8 mouse cellular contexts compared by ENCODE assay signal in the genomic region with DNA sequence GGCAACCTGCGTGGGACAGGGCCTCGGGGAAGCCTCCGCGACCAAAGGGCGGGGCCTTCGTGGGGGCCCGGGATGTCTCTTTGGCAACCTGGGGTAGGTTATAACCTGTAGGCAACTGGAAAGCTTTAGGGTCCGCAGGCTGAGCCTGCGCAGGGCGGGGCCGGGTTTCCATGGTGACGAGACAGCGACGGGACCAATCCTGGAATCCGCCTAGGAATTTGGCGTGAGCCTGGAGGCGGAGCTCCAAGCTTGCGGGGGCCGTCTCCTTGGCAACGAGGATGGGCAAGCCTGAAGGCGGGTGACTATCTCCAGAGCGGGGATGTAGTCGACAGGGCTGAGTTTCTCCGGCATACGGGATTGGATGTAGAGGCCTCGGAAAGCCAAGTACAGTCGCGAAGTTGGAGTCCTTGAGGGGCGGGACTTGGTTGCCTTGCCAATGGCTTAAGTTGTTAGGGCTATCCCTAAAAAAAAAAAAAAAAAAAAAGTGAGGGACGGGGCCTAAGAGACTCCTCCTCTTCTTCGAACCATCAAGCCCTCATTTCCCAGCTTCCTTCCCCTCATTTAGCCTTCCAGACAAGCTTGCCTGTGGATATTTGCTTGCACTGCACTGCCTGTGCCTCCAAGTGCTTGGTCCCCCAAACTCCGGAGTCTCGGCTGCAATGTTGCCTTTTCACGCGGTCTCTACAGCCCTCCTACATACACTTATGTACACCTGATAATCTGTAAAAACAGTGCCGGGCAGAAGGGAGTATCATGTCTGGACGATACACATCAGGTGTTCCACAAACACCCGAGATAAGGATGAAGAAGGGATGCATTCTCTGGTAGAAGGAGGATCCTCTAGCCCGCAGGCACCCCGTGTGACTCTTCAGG. TPM values are rescaled to one million over a fixed set of nuclear protein-coding genes. Genes with fewer than 3 reads are reported as not detected.
DNase-seq lines count a peak whose midpoint lies in the region; ATAC-seq and TF ChIP-seq lines count a peak whose summit lies in the region.

No protein-coding gene starts in this region.

- intact Hi-C loops in gastrocnemius, adult 2 months (cut with DNase I), result loop anchor here (1.0 kb wide), 1 partner anchor 12 kb away; no protein-coding TSS in a partner anchor

- peak; percentile 85 to 87 for DNase-seq in adrenal gland, adult 18-20 months (ENCODE audit: low spot score in 2 of 2)
- DNase-seq in gastrocnemius, adult 2 months, result peak; percentile 94
- DNase-seq in hindlimb bud, embryonic 11.5 days (ENCODE audit: extremely low spot score, low read depth, low spot score), result peak; percentile 79
- peak; percentile 86 to 98 for DNase-seq in left cerebral cortex, adult 8-10 months (ENCODE audit: low spot score in 2 of 2)
- peak; percentile 97 for DNase-seq in right cerebral cortex, postnatal 14 days
- DNase-seq in natural killer cell, adult 2 months (ENCODE audit: low spot score in 2 of 2), result no peak

- H3K4me3 ChIP-seq in cortical plate, adult 2 months (ENCODE audit: insufficient read depth, low read length), result peak overlapping the region; percentile 87
- peak overlapping the region; percentile 99 for H3K4me3 ChIP-seq in gastrocnemius, adult 2 months

- peak; percentile 84; the same call in 1 of the 2 replicates for TF ChIP-seq POLR2A in cortical plate, adult 2 months (IDR thresholded peaks at IDR 0.05; ENCODE audit: extremely low read depth, insufficient read depth, low read length)

- peaks cover 9% of the 10 kb centered on the region; the same call in 1 of the 2 replicates for H3K4me1 ChIP-seq in cortical plate, adult 2 months (ENCODE audit: control insufficient read depth, insufficient read depth, low read length)

- H3K27ac ChIP-seq in cortical plate, adult 2 months (ENCODE audit: insufficient read depth, low read length), result peak overlapping the region; percentile 52
- peak overlapping the region; percentile 97 for H3K27ac ChIP-seq in gastrocnemius, adult 2 months

- peak; percentile 28 for ATAC-seq in megakaryocyte, adult 5-6 weeks (ENCODE audit: poor library complexity, severe bottlenecking)

- no peak for TF ChIP-seq CTCF in cortical plate, adult 2 months (IDR thresholded peaks at IDR 0.05; ENCODE audit: extremely low read depth, insufficient read depth, low read length)
- TF ChIP-seq CTCF in gastrocnemius, adult 2 months (IDR thresholded peaks at IDR 0.05), result no peak

RNA-seq across cellular contexts. Expression of a gene that starts 0.9 kb away (rescaled TPM):
- 10 to 100 TPM; 47.4 to 51.1 TPM for total RNA-seq in adrenal gland, adult 18-20 months (2021)
- 157 TPM in 2 replicates for polyA plus RNA-seq in cortical plate, adult 2 months (2012; rRNA removed)
- 10 to 100 TPM; 46.1 to 53.6 TPM for total RNA-seq in gastrocnemius, adult 2 months (2021)
- total RNA-seq in left cerebral cortex, adult 8-10 months (2022), result 10 to 100 TPM; 76.8 to 92.1 (median 86.8) TPM
- 30.4 and 34.0 TPM in 2 replicates for total RNA-seq in megakaryocyte, adult 5-6 weeks (2015)
- 12.5 and 13.0 TPM in 2 replicates for total RNA-seq in megakaryocyte, adult 5-6 weeks (2017)

RNA-seq across cellular contexts. Expression of a gene that starts 9.5 kb away (rescaled TPM):
- 10 to 100 TPM; 11.0 to 28.5 TPM for total RNA-seq in adrenal gland, adult 18-20 months (2021)
- 5.7 and 5.9 TPM in 2 replicates for polyA plus RNA-seq in cortical plate, adult 2 months (2012; rRNA removed)
- 1 to 10 TPM; 1.0 to 1.5 TPM for total RNA-seq in gastrocnemius, adult 2 months (2021)
- 1 to 10 TPM; 2.5 to 3.6 (median 2.7) TPM for total RNA-seq in left cerebral cortex, adult 8-10 months (2022)
- 3.9 and 5.3 TPM in 2 replicates for total RNA-seq in megakaryocyte, adult 5-6 weeks (2015)
- total RNA-seq in megakaryocyte, adult 5-6 weeks (2017), result 1.7 and 2.7 TPM in 2 replicates

RNA-seq across cellular contexts. Expression of a gene that starts 12.7 kb away (rescaled TPM):
- under 1 TPM in 1 of 2 experiments, not detected in 1; 0.13 TPM for total RNA-seq in adrenal gland, adult 18-20 months (2021)
- 6.5 and 9.7 TPM in 2 replicates for polyA plus RNA-seq in cortical plate, adult 2 months (2012; rRNA removed)
- total RNA-seq in gastrocnemius, adult 2 months (2021), result not detected
- 1 to 10 TPM; 4.7 to 5.9 (median 5.8) TPM for total RNA-seq in left cerebral cortex, adult 8-10 months (2022)
- total RNA-seq in megakaryocyte, adult 5-6 weeks (2015), result not detected in 2 replicates
- total RNA-seq in megakaryocyte, adult 5-6 weeks (2017), result not detected in 2 replicates

RNA-seq across cellular contexts. Expression of a gene that starts 21.2 kb away (rescaled TPM):
- 10 to 100 TPM; 53.0 to 59.0 TPM for total RNA-seq in adrenal gland, adult 18-20 months (2021)
- 51.6 and 54.9 TPM in 2 replicates for polyA plus RNA-seq in cortical plate, adult 2 months (2012; rRNA removed)
- total RNA-seq in gastrocnemius, adult 2 months (2021), result 10 to 100 TPM; 27.0 to 40.8 TPM
- 10 to 100 TPM; 47.9 to 56.7 (median 51.6) TPM for total RNA-seq in left cerebral cortex, adult 8-10 months (2022)
- total RNA-seq in megakaryocyte, adult 5-6 weeks (2015), result 20.9 and 27.8 TPM in 2 replicates
- 9.7 and 12.6 TPM in 2 replicates for total RNA-seq in megakaryocyte, adult 5-6 weeks (2017)

RNA-seq across cellular contexts. Expression of a gene that starts 23.2 kb away (rescaled TPM):
- not detected for total RNA-seq in adrenal gland, adult 18-20 months (2021)
- polyA plus RNA-seq in cortical plate, adult 2 months (2012; rRNA removed), result 1.4 and 2.1 TPM in 2 replicates
- not detected for total RNA-seq in gastrocnemius, adult 2 months (2021)
- under 1 TPM; 0.14 to 0.63 (median 0.39) TPM for total RNA-seq in left cerebral cortex, adult 8-10 months (2022)
- total RNA-seq in megakaryocyte, adult 5-6 weeks (2015), result 2.7 and 5.6 TPM in 2 replicates
- total RNA-seq in megakaryocyte, adult 5-6 weeks (2017), result 1.2 and 1.8 TPM in 2 replicates

Comparison
In these comparisons a context has a peak if more than half of its experiments do, and no peak if none do; other contexts are left out.
1. DNase-seq: peak in adrenal gland, adult 18-20 months (2 of 2), gastrocnemius, adult 2 months (single experiment), hindlimb bud, embryonic 11.5 days (single experiment), left cerebral cortex, adult 8-10 months (2 of 2) and right cerebral cortex, postnatal 14 days (single experiment); none in natural killer cell, adult 2 months (0 of 2).
2. RNA of a gene that starts 12.7 kb away (total RNA-seq): 4.7 to 5.9 TPM in left cerebral cortex, adult 8-10 months; 0.13 TPM in adrenal gland, adult 18-20 months, not detected in gastrocnemius, adult 2 months and not detected in megakaryocyte, adult 5-6 weeks; every median in the first group is over 4 times any median in the second.